Mouse (Mus musculus): ENCODE measurements around the gene Vmn2r22. TPM values are rescaled to one million over a fixed set of nuclear protein-coding genes. Genes with fewer than 3 reads are reported as not detected.

Gene Vmn2r22
- not detected for polyA plus RNA-seq (2014; fragmentation: Illumina TruSeq; extraction: RNeasy Lipid Tissue Mini Kit (QIAGEN cat#74804); ENCODE audit: low replicate concordance)

GRCm38 (mm10) chr6:123650625-123651024 lies at the start of gene Vmn2r22:
Vmn2r22 (minus strand) TSS chr6:123650725.

Other genes starting within 250 kb of the Vmn2r22 start
- gene Vmn2r20, start 232.6 kb downstream of the Vmn2r22 start, polyA plus RNA-seq (2014; fragmentation: Illumina TruSeq; extraction: RNeasy Lipid Tissue Mini Kit (QIAGEN cat#74804); ENCODE audit: low replicate concordance), result not detected
- gene Vmn2r21, start 117.3 kb downstream of the Vmn2r22 start, polyA plus RNA-seq (2014; fragmentation: Illumina TruSeq; extraction: RNeasy Lipid Tissue Mini Kit (QIAGEN cat#74804); ENCODE audit: low replicate concordance), result not detected
- gene Vmn2r23, start 51.9 kb upstream of the Vmn2r22 start, polyA plus RNA-seq (2014; fragmentation: Illumina TruSeq; extraction: RNeasy Lipid Tissue Mini Kit (QIAGEN cat#74804); ENCODE audit: low replicate concordance), result not detected
- gene Vmn2r24, start 128.2 kb upstream of the Vmn2r22 start, polyA plus RNA-seq (2014; fragmentation: Illumina TruSeq; extraction: RNeasy Lipid Tissue Mini Kit (QIAGEN cat#74804); ENCODE audit: low replicate concordance), result not detected
- not detected for gene Vmn2r25, start 202.7 kb upstream of the Vmn2r22 start, polyA plus RNA-seq (2014; fragmentation: Illumina TruSeq; extraction: RNeasy Lipid Tissue Mini Kit (QIAGEN cat#74804); ENCODE audit: low replicate concordance)